Mouse (Mus musculus) adrenal gland, postnatal 4 days (tissue): Measurements from ENCODE around the gene Zbtb1. TPM values are rescaled to one million over a fixed set of nuclear protein-coding genes. Genes with fewer than 3 reads are reported as not detected.

ENCODE experiments used
- DNase-seq, 2 experiments: peaks; one replicate each; pipeline ENCODE4 v3.0.0; 2021 to 2022; ENCODE audit warnings: low spot score in 2 of 2, mixed read lengths in 2 of 2
- long read RNA-seq, 2 experiments: library from polyadenylated mRNA; stranded (forward); transcript quantifications; one replicate each; pipeline ENCODE4 v2.0.0; 2021
- total RNA-seq, 2 experiments: library from RNA; stranded (reverse); gene quantifications; 2 replicates each; pipeline ENCODE4 v1.2.3; 2021

The Zbtb1 gene
- total RNA-seq = 1 to 10 TPM; 8.9 to 9.4 TPM
- long read RNA-seq, experiment 1, full-length matches to known transcripts = 6 of 6 reads
- long read RNA-seq, experiment 1, partial matches to known transcripts = 0 of 6 reads
- long read RNA-seq, experiment 1, other reads (novel, unspliced or antisense) = 0 of 6 reads
- long read RNA-seq, experiment 2, full-length matches to known transcripts = 23 of 28 reads
- long read RNA-seq, experiment 2, partial matches to known transcripts = 0 of 28 reads
- long read RNA-seq, experiment 2, other reads (novel, unspliced or antisense) = 5 of 28 reads

- DNase-seq = peak; percentile 55 to 67
Measured at GRCm38 (mm10) chr12:76369978-76370830, at the start of gene Zbtb1. Zbtb1 (plus strand) TSS chr12:76370266.

GRCm38 (mm10) chr12:76324679-76325431 lies 45.2 kb upstream of the Zbtb1 start, which contains the start of gene Akap5:
Akap5 (plus strand) TSS chr12:76324891.
- peak; percentile 19 to 27 for DNase-seq

GRCm38 (mm10) chr12:76326437-76327220 lies 43.4 kb upstream of the Zbtb1 start:
- DNase-seq = no peak

DNA sequence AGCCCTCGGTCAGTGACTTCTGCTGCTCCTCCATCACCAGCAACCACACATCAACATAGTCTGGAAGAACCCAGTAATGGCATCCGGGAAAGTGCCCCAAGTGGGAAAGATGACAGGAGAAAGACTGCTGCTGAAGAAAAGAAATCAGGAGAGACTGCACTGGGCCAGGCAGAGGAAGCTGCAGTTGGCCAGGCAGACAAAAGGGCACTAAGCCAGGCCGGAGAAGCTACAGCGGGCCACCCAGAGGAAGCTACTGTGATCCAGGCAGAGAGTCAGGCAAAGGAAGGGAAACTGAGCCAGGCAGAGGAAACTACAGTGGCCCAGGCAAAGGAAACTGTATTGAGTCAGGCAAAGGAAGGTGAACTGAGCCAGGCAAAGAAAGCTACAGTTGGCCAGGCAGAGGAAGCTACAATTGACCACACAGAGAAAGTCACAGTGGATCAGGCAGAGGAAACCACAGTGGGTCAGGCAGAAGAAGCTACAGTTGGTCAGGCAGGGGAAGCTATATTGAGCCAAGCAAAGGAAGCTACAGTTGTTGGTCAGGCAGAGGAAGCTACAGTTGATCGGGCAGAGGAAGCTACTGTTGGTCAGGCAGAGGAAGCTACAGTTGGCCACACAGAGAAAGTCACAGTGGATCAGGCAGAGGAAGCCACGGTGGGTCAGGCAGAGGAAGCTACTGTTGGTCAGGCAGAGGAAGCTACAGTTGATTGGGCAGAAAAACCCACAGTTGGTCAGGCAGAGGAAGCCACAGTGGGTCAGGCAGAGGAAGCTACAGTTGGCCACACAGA lies 41.3 kb upstream of the Zbtb1 start:
- no peak for DNase-seq

GRCm38 (mm10) chr12:76333688-76334087 lies 36.4 kb upstream of the Zbtb1 start:
- no peak for DNase-seq

DNA sequence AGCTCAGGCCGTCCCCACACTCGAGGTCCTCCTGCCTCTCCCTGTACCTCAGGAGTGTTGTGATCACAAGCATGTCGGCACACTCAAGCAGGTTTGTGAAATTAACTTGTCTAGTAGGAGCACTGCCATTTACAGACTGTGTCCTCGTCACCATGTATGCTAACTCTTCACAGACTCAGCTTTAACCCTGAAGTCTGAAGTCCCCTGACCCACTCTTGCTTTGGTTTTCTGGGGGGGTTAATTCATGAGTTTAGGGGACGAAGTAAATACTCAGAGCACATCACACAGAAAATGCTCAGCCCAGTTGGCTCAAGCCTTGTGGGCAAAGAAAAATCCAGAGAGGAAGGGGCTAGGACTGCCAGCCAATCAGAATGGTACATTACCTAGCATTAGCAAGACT lies 34.4 kb upstream of the Zbtb1 start:
- no peak for DNase-seq

DNA sequence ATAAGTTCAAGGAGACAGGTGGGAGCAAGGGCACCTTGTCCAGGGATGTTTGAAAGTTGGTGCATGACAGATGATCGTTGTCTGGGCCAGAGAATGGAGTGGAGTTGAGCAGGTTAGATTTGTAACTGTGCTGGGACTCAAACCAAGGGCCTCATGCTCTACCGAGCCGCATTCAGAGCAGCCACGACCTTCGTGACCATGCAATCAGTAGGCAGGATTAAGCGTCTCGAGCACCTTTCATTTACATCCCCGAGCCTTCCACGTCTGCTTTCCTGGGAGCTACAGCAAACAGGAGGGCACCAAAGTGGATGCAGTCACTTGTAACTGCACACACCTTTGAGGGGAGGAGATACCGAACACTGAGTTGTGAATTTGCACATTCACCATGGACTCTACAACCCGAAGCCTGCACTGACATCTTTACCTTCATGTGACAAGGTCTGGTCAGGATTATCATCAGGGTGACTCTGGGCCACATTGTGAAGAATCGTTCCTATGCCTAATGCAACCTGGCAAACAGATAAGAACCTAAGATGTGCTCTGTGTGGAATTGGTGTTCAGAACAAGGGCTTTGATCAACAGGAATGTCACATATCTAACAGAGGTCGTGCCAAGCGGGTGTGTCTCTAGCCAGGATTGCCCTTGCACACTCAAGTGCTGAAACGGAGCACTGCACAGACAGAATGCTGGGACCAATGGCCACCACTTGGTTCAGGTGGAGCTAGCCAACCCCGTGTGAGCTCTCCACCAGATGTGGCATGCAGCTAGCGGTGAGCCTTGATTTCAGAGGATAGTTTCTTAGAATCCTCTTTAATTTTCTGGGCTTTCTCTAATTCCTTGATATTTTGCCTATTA lies 33.7 kb upstream of the Zbtb1 start:
- DNase-seq = no peak

- no peak for DNase-seq
Measured at GRCm38 (mm10) chr12:76341080-76341479, 29.0 kb upstream of the Zbtb1 start.

DNA sequence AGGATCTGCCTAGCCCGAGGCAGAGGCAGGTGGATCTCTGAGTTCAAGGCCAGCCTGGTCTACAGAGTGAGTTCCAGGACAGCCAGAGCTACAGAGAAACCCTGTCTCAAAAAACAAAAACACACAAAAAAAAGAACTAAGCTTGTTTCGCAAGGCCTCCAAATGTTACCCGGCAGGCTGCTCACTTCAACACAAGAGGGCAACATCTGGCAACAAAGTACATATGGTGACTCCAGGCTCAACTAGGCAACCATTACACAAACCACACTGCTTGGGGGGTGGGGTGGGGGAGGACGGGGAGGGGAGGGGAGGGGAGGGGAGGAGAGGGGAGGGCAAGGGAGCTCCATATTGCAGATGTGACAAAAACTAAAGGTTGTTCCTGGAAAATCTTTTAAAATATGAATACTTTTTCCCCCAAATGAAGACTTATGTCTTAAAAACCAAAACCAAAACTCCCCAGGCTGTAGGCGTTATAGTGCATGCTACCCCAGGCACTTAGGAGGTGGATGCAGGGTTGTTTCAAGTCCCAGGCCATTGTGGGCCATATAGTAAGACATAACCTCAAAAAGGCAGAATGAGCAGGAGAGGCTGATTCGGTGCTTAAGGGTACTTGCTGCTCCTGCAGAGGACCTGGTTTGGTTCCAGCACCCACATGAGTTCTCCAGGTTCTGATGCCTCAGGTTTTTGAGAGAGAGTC lies 24.2 kb upstream of the Zbtb1 start:
- DNase-seq = no peak

GRCm38 (mm10) chr12:76349680-76350220 lies 20.3 kb upstream of the Zbtb1 start:
- no peak for DNase-seq

DNA sequence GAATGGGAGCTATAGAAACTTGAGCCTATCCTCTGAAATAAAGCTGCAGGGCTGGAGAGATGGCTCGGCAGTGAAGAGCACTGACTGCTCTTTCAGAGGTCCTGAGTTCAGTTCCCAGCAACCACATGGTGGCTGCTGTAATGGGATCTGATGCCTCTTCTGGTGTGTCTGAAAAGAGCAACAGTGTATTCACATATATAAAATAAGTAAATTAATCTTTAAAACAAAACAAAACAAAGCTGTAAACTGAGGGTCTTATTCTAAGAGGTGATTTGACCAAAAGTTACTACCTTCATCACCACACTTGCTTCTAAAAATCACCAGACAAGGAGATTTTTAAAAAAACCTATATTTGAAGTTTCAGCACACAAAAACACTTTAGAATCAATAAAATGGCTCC lies 9.2 kb upstream of the Zbtb1 start:
- no peak for DNase-seq

DNA sequence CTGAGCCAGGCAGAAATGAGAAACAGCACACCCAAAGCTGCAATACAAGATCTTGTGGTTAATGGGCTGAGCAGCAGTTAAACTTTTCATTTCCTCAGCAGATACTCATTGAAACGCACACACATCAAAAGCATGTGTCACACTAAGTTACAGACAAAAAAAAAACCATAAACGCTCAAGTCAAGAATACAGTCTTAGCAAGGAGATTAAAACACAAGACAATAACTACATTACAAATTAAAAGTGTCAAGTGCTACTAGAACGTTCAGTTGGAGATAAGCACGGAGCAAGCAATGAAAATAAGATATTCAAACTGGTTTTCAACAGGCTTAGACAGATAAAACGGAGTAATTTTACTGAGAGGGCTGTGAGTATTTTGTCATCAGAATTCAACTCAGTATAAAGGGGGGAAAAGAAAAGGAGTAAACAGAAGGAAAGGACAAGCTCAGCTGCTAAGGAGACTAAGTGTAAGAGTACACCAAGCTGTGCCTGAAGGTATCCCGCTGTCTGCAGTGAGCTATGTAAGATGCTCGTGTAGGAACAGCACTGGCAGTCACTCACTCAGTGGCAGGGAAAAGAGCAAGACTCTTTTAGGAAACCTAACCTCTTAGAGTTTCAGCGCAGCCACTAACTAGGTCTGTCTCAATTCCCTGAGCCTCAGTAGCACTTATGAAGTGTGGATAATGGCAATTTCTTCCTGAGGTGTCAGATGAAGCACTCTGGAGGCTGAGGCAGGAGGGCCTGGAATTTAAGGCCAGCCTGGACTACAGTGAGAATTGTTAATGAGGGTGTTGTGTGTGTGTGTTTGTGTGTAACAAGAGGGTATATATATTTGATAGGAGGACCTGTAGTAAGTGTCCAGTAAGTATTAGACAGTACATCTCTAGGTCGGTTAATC lies 8.4 kb upstream of the Zbtb1 start:
- DNase-seq = no peak

- DNase-seq = no peak
Measured at GRCm38 (mm10) chr12:76362303-76362676, 7.8 kb upstream of the Zbtb1 start.

DNA sequence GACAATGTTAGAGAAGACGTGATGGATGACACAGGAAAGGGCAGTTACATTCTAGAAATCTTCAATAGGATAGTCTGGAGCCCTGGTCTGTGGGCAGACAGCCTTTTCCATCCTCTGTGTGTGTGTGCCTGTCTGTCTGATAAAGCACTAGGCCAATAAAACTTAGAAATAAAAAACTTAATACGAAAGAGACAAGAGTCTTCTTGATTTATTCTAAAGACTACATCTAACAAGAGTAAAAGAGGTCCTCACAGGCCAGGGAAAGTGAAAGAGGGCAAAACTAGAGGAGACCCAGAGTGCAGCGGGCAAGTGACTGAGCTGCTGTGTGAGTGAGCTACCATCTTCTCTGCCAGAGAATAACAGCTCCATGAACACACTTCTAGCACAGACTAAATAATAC lies 3.8 kb upstream of the Zbtb1 start:
- DNase-seq = no peak

DNA sequence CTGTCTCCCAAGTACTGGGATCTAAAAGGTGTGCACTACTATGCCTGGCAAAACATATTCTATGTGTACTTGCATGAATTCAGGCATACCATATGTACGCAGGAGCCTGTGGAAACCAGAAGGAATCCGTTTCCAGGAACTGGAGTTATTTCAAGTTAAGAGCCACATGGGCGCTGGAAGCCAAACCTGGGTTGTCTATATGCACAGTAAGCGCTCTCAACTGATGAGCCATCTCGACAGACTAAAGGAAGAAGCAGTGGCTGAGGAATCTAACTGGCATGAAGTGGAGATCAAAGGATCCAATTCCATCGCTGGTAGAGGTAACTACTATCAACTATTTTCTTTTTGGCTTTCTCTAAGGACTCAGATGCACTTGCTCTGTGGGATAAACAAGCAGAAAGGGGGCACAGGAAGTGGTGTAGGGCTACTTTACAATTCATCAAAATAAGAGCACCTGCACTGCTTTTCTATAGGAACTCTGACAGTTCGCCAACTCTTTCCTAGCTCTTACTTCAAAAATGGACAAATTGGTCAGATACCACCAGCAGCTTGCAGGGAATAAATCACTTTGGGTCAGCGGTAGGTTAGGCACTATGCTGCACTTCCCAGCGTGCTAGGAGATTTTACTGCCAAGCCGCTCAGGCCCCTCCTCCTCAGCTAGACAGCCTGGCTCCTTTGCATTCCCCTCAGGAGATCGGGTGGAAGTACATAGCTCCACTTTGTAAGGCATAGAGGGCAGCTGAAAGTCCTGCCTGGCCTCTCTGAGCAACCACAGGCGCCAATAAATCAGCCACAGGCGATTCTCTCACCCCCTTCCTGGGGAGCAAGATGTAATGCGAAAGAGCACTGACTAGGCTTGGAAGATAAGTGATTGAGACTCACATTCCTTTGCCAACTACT lies 2.7 kb upstream of the Zbtb1 start:
- DNase-seq = no peak

- DNase-seq = no peak
Measured at GRCm38 (mm10) chr12:76368201-76368789, 1.8 kb upstream of the Zbtb1 start.
